Mouse (Mus musculus): ENCODE measurements around the gene Slc39a5. TPM values are rescaled to one million over a fixed set of nuclear protein-coding genes. Genes with fewer than 3 reads are reported as not detected.
A peak's percentile ranks its signal among the peaks of the same experiment; 100 is the strongest.

Gene Slc39a5
- polyA plus RNA-seq, 1 experiment from 2014 or later = 2.4 TPM

- H3K9me3 ChIP-seq = no peaks in the 10 kb centered on the region
- DNase-seq (ENCODE audit: low spot score) = no peak
- H3K27ac ChIP-seq = no peak overlapping the region
- no peaks in the 10 kb centered on the region for H3K27me3 ChIP-seq (ENCODE audit: insufficient read depth, poor library complexity, severe bottlenecking)
- no peak overlapping the region for H3K4me3 ChIP-seq
- H3K36me3 ChIP-seq = peaks cover 72% of the 10 kb centered on the region
- 92% methylated on average over 5 of the region's 5 CpGs for WGBS
- H3K4me1 ChIP-seq = no peaks in the 10 kb centered on the region
Observed at GRCm38 (mm10) chr10:128429052-128429451, 28.0 kb upstream of the Slc39a5 start.

- H3K4me1 ChIP-seq = no peaks in the 10 kb centered on the region
- H3K36me3 ChIP-seq = peaks cover 79% of the 10 kb centered on the region
- H3K27ac ChIP-seq = no peak overlapping the region
- no peaks in the 10 kb centered on the region for H3K27me3 ChIP-seq (ENCODE audit: insufficient read depth, poor library complexity, severe bottlenecking)
- WGBS = 88% methylated on average over 3 of the region's 3 CpGs
- no peaks in the 10 kb centered on the region for H3K9me3 ChIP-seq
- no peak overlapping the region for H3K4me3 ChIP-seq
- DNase-seq (ENCODE audit: low spot score) = no peak
Observed at GRCm38 (mm10) chr10:128425260-128425659, 24.2 kb upstream of the Slc39a5 start.

- Histone ChIP-seq H3K9me3 (no peaks in the 10 kb centered on the region), H3K27me3 (ENCODE audit: insufficient read depth, poor library complexity, severe bottlenecking) (no peaks in the 10 kb centered on the region), H3K36me3 (peaks cover 78% of the 10 kb centered on the region), H3K4me3 (no peak overlapping the region), H3K27ac (no peak overlapping the region), H3K4me1 (no peaks in the 10 kb centered on the region)
- WGBS = 62% methylated on average over 7 of the region's 7 CpGs
- no peak for DNase-seq (ENCODE audit: low spot score)
Observed at GRCm38 (mm10) chr10:128424604-128425003, 23.6 kb upstream of the Slc39a5 start.

GRCm38 (mm10) chr10:128422426-128422825 is 21.4 kb upstream of the Slc39a5 start:
- no peak for DNase-seq (ENCODE audit: low spot score)
- no peak overlapping the region for H3K4me3 ChIP-seq
- H3K27ac ChIP-seq = no peak overlapping the region
- H3K4me1 ChIP-seq = no peaks in the 10 kb centered on the region
- peaks cover 83% of the 10 kb centered on the region for H3K36me3 ChIP-seq
- 72% methylated on average over 5 of the region's 5 CpGs for WGBS
- no peaks in the 10 kb centered on the region for H3K27me3 ChIP-seq (ENCODE audit: insufficient read depth, poor library complexity, severe bottlenecking)
- H3K9me3 ChIP-seq = no peaks in the 10 kb centered on the region

GRCm38 (mm10) chr10:128414848-128415247 is 13.8 kb upstream of the Slc39a5 start:
- H3K4me3 ChIP-seq = no peak overlapping the region
- H3K27ac ChIP-seq = no peak overlapping the region
- peaks cover 34% of the 10 kb centered on the region for H3K4me1 ChIP-seq
- H3K27me3 ChIP-seq (ENCODE audit: insufficient read depth, poor library complexity, severe bottlenecking) = no peaks in the 10 kb centered on the region
- no peak for DNase-seq (ENCODE audit: low spot score)
- no peaks in the 10 kb centered on the region for H3K9me3 ChIP-seq
- H3K36me3 ChIP-seq = peaks cover 57% of the 10 kb centered on the region
- WGBS = 81% methylated on average over 5 of the region's 5 CpGs

- Histone ChIP-seq H3K36me3 (peaks cover 43% of the 10 kb centered on the region), H3K4me3 (peak overlapping the region; percentile 98; the same call in 1 of the 2 replicates), H3K27me3 (ENCODE audit: insufficient read depth, poor library complexity, severe bottlenecking) (no peaks in the 10 kb centered on the region), H3K27ac (no peak overlapping the region), H3K9me3 (no peaks in the 10 kb centered on the region), H3K4me1 (peaks cover 45% of the 10 kb centered on the region)
- DNase-seq (ENCODE audit: low spot score) = no peak
- WGBS = 77% methylated on average over 1 of the region's 1 CpGs
Observed at GRCm38 (mm10) chr10:128413076-128413475, 12.0 kb upstream of the Slc39a5 start.

GRCm38 (mm10) chr10:128412558-128412957 is 11.5 kb upstream of the Slc39a5 start:
- peak overlapping the region; percentile 92 for H3K27ac ChIP-seq
- 54% methylated on average over 1 of the region's 1 CpGs for WGBS
- H3K27me3 ChIP-seq (ENCODE audit: insufficient read depth, poor library complexity, severe bottlenecking) = no peaks in the 10 kb centered on the region
- no peaks in the 10 kb centered on the region for H3K9me3 ChIP-seq
- no peak for DNase-seq (ENCODE audit: low spot score)
- peaks cover 43% of the 10 kb centered on the region for H3K36me3 ChIP-seq
- H3K4me3 ChIP-seq = peak overlapping the region; percentile 98
- H3K4me1 ChIP-seq = peaks cover 46% of the 10 kb centered on the region

- Histone ChIP-seq H3K4me3 (peak overlapping the region; percentile 98), H3K36me3 (peaks cover 38% of the 10 kb centered on the region), H3K27ac (peak overlapping the region; percentile 92), H3K9me3 (no peaks in the 10 kb centered on the region), H3K4me1 (peaks cover 46% of the 10 kb centered on the region), H3K27me3 (ENCODE audit: insufficient read depth, poor library complexity, severe bottlenecking) (no peaks in the 10 kb centered on the region)
- DNase-seq (ENCODE audit: low spot score) = no peak
- under 1% methylated on average over 14 of the region's 14 CpGs for WGBS
Observed at GRCm38 (mm10) chr10:128412055-128412381, 11.0 kb upstream of the Slc39a5 start.

- DNase-seq (ENCODE audit: low spot score) = peak; percentile 99
- H3K27me3 ChIP-seq (ENCODE audit: insufficient read depth, poor library complexity, severe bottlenecking) = no peaks in the 10 kb centered on the region
- no peaks in the 10 kb centered on the region for H3K9me3 ChIP-seq
- peaks cover 46% of the 10 kb centered on the region for H3K4me1 ChIP-seq
- peak within 1 kb of the TSS; percentile 92 for H3K27ac ChIP-seq
- H3K4me3 ChIP-seq = peak within 1 kb of the TSS; percentile 98
- peaks cover 35% of the 10 kb centered on the region for H3K36me3 ChIP-seq
- under 1% methylated on average over 50 of the region's 50 CpGs for WGBS
Observed at GRCm38 (mm10) chr10:128411211-128412054, 10.4 kb upstream of the Slc39a5 start, which contains the start of the genes Nabp2 and Rnf41. TSS of gene Nabp2 (minus strand) at chr10:128411492. TSS of gene Rnf41 (plus strand) at chr10:128411657.

GRCm38 (mm10) chr10:128410560-128410845 is 9.5 kb upstream of the Slc39a5 start:
- WGBS = 28% methylated on average over 4 of the region's 4 CpGs
- H3K36me3 ChIP-seq = peaks cover 34% of the 10 kb centered on the region
- H3K9me3 ChIP-seq = no peaks in the 10 kb centered on the region
- peak overlapping the region; percentile 98 for H3K4me3 ChIP-seq
- no peak for DNase-seq (ENCODE audit: low spot score)
- no peaks in the 10 kb centered on the region for H3K27me3 ChIP-seq (ENCODE audit: insufficient read depth, poor library complexity, severe bottlenecking)
- H3K27ac ChIP-seq = peak overlapping the region; percentile 92
- peaks cover 46% of the 10 kb centered on the region for H3K4me1 ChIP-seq

- peak overlapping the region; percentile 98 for H3K4me3 ChIP-seq
- H3K9me3 ChIP-seq = no peaks in the 10 kb centered on the region
- H3K36me3 ChIP-seq = peaks cover 30% of the 10 kb centered on the region
- 6% methylated on average over 36 of the region's 36 CpGs for WGBS
- no peaks in the 10 kb centered on the region for H3K27me3 ChIP-seq (ENCODE audit: insufficient read depth, poor library complexity, severe bottlenecking)
- peak overlapping the region; percentile 92 for H3K27ac ChIP-seq
- peaks cover 43% of the 10 kb centered on the region for H3K4me1 ChIP-seq
- peak; percentile 99 for DNase-seq (ENCODE audit: low spot score)
Observed at GRCm38 (mm10) chr10:128409692-128410559, 8.9 kb upstream of the Slc39a5 start.

GRCm38 (mm10) chr10:128408591-128409535 is 7.8 kb upstream of the Slc39a5 start:
- H3K9me3 ChIP-seq = no peaks in the 10 kb centered on the region
- no peak for DNase-seq (ENCODE audit: low spot score)
- peaks cover 39% of the 10 kb centered on the region for H3K4me1 ChIP-seq
- H3K4me3 ChIP-seq = peak overlapping the region; percentile 98
- peaks cover 26% of the 10 kb centered on the region for H3K36me3 ChIP-seq
- no peaks in the 10 kb centered on the region for H3K27me3 ChIP-seq (ENCODE audit: insufficient read depth, poor library complexity, severe bottlenecking)
- H3K27ac ChIP-seq = peak overlapping the region; percentile 92
- 18% methylated on average over 35 of the region's 35 CpGs for WGBS
